Mouse (Mus musculus) brain, adult 10 weeks (tissue): ENCODE measurements around the gene Prss2. TPM values are rescaled to one million over a fixed set of nuclear protein-coding genes. Genes with fewer than 3 reads are reported as not detected.

ENCODE experiments used
- polyA plus RNA-seq: library from polyadenylated mRNA; stranded (reverse); fragments of 350-450 nt; fragmentation: Illumina TruSeq; extraction: RNeasy Lipid Tissue Mini Kit (QIAGEN cat#74804); gene quantifications from one replicate; pipeline ENCODE4 v1.2.3, GENCODE M21; 2015; ENCODE audit warnings: low read depth, low replicate concordance

The Prss2 gene
- not detected for polyA plus RNA-seq

GRCm38 (mm10) chr6:41521487-41521886 is at the start of gene Prss2:
Prss2 (plus strand) TSS chr6:41521787.

Other genes starting within 250 kb of the Prss2 start
- not detected for gene Try4, start 219.5 kb upstream of the Prss2 start, polyA plus RNA-seq
- gene Try5, start 204.9 kb upstream of the Prss2 start, polyA plus RNA-seq = not detected
- not detected for gene Try10, start 167.7 kb upstream of the Prss2 start, polyA plus RNA-seq
- gene Prss3, start 144.1 kb upstream of the Prss2 start, polyA plus RNA-seq = not detected
- gene Gm5771, start 129.4 kb upstream of the Prss2 start, polyA plus RNA-seq = not detected
- gene Gm10334, start 75.6 kb upstream of the Prss2 start, polyA plus RNA-seq = 0.86 TPM
- not detected for gene Prss1, start 62.9 kb upstream of the Prss2 start, polyA plus RNA-seq
- 86.6 TPM for gene Ephb6, start 83.7 kb downstream of the Prss2 start, polyA plus RNA-seq
- 1.0 TPM for gene Trpv6, start 114.6 kb downstream of the Prss2 start, polyA plus RNA-seq
- gene Trpv5, start 159.0 kb downstream of the Prss2 start, polyA plus RNA-seq = not detected
- not detected for gene Llcfc1, start 162.6 kb downstream of the Prss2 start, polyA plus RNA-seq
- gene Kel, start 182.6 kb downstream of the Prss2 start, polyA plus RNA-seq = not detected